Mouse (Mus musculus): ENCODE data around the gene Gpr182. TPM values are rescaled to one million over a fixed set of nuclear protein-coding genes. Genes with fewer than 3 reads are reported as not detected.
"Not testable (repeated sequence)": the region's sequence is repeated elsewhere in the genome, so short reads cannot be mapped to it uniquely, and the experiment has no call there.

The Gpr182 gene
- polyA plus RNA-seq (2012; rRNA removed), result 1.2 and 1.8 TPM in 2 replicates

DNA sequence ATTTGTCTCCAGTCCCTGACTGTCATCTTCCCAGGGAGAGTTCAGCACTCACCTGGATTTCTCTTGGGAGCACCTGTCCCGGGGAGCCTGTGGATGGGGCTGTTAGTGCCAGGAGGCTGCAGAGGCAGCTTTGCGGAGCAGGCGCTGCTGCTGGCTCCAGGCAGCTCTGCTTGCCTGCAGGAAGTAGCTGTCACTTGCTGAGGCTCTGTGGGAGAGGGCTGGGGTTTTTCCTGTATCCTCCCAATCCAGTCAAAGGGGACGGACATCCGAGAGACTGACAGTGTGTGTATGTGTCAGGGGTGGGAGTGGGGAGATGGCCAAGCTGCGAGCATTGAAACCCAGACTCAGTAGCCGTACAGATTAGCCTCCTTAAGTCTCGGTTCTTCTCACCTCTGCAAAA, at the start of gene Gpr182:
Gpr182 (minus strand) TSS at position 185 of the 400 bp plus-strand sequence.
- DNase-seq (ENCODE audit: low spot score), result no peak

DNA sequence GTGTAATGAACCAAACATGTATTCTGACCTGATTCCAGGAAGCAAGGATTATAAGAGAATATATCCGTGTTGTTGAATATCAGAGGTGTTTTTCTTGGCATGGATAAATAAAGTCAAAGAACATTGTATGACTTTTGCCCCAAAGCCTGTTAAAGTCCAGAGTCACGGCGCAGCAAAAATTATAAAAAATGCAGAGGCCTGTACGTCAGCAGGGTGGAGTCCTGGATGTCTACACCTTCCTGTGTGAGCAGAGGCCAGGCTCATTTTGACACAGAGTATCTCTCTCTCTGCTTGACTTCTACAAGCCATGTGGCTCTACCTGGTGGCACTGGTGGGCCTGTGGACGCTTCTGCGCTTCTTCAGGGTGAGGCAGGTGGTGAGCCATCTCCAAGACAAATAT, 49.4 kb upstream of the Gpr182 start, which contains the start of gene Rdh16:
Rdh16 (plus strand) TSS at position 262 of the 400 bp plus-strand sequence.
- DNase-seq (ENCODE audit: low spot score), result no peak

DNA sequence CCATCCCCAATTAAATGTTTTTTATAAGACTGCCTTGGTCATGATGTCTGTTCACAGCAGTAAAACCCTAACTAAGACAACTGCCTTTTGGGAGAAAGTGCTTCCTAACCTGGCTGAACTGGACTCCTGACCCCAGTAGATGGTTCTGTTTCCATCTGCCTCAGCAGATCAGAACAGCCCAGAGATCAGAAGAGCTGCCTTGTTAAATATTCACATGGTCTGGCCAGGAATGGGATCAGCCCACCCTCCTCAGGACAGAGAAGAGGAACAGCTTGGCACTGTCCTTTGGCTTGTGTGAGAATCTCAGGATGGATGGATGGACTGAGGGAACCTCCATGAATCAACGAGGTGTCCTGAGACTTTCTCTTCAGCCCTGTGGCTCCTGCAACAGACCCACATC, 47.8 kb upstream of the Gpr182 start:
- no peak for DNase-seq (ENCODE audit: low spot score)

DNA sequence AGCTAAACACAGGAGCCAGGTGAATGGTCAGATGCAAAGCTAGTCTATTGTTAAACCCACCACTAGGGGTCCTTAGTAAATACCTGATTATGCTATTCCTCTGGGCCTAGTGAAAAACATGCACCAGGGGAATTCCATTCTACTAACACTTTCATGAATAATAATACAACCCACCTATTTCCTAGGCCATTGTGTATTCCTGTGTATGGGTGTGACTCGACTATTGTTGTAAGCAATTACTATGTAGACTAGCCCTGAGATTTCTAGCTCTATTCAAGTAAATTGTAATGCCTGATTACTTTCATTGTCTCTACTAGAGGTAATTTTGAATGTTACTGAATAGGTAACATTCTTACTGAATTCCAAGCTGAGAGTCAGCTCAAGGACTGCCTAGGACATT, 33.9 kb upstream of the Gpr182 start:
- not testable (repeated sequence) for DNase-seq (ENCODE audit: low spot score)

DNA sequence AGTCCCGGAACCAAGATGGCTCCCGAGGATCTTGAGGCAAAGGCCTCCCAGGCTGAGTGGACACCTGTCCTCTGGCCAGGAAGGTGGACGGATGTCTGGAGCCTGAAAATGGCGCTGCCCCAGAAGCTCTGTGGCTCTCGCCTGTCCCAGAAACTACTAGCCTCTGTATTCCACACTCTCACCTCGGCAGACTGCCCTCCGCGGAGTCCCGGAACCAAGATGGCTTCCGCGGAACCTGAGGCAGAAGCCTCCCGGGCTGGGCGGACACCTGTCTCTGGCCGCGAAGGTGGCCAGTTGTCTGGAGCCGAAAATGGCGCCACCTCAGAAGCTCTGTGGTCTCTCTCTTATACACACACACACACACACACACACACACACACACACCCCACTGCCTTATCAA, 30.8 kb upstream of the Gpr182 start:
- DNase-seq (ENCODE audit: low spot score), result not testable (repeated sequence)

DNA sequence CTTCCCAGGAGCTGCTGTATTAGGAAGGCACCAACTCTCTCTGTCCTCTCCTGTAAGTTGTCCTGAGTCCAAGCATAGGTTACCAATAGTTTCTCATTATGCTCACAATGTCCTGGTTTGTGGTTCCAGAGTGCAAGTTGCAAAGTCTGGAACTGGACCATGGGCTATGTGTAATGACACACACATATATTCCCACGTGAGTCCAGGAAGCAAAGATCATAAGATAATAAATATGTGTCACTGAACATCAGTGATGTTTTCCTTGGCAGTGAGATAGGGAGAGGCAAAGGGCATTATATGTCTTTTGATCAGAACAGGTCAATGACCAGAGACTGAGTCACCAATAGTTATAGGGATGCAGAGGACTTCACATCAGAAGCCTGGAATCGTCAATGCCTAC, 24.5 kb upstream of the Gpr182 start, which contains the start of gene Rdh9:
Rdh9 (plus strand) TSS at position 376 of the 400 bp plus-strand sequence.
- DNase-seq (ENCODE audit: low spot score), result no peak

DNA sequence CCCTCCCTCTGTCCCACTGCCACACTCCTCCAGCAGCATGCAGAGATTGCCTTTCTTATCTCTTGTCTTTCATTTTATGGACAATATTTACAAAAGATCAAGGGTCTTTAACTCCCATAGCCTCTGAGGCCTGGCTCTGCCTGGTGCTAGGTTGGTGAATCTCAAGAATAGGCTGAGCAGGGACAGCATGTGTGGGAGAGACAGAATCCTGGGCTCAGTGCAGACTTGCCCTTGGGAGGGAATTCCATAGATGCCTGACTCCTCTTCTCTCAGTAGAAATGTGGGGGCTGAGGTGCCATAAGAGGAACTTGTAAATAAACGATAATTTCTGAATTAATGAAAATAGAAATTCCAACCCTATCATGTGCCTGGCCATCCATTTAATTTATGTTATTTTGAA, 15.0 kb upstream of the Gpr182 start:
- no peak for DNase-seq (ENCODE audit: low spot score)

DNA sequence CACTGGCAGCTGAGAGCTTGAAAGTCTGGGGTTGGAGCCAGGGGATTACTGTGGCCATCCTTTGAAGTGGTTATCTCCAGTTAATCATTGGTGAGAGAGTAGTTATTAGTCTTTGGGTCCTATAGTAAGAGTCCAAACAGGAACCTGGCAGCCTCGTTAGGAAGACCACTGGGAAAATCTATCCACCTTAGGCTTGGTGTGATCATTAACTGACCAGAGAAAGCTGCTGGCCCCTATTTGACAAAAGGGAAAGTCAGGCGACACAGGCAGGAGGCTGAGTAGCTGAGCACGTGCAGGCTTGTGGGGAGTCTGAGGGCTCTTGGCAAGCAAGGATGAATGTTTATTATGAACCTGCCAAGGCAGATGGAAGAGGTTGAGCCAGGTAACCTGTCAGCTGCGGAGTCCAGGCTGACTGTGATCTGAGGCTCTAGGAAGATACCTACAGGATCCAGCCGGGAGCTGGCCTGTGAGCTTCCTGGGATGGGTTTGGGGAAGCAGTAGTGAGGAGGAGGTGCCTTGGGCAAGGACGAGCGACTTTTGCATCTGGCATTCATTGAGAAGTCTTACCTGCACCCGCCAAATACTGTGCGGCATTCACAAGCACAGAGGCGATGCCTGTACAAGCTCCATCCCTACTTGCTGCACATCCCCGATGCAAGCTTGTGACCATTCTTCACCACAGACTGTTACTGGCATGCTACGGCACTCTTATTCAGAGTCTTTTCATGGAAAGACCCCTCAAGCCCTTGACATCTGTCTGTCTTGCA, 12.6 kb upstream of the Gpr182 start:
- no peak for DNase-seq (ENCODE audit: low spot score)

DNA sequence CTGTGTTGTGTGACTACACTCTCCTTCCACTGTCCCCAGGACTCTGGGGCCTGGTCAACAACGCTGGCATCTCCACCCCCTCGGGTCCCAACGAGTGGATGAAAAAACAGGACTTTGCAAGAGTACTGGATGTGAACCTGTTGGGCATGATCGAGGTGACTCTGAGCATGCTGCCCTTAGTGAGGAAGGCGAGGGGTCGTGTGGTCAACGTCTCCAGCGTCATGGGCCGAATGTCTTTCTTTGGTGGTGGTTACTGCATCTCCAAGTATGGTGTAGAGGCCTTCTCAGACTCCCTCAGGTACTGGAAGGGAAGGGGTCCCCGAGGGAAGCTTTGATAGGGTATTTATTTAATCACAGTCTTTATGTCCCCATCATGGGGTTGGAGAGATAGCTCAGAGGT, 11.4 kb upstream of the Gpr182 start:
- not testable (repeated sequence) for DNase-seq (ENCODE audit: low spot score)

DNA sequence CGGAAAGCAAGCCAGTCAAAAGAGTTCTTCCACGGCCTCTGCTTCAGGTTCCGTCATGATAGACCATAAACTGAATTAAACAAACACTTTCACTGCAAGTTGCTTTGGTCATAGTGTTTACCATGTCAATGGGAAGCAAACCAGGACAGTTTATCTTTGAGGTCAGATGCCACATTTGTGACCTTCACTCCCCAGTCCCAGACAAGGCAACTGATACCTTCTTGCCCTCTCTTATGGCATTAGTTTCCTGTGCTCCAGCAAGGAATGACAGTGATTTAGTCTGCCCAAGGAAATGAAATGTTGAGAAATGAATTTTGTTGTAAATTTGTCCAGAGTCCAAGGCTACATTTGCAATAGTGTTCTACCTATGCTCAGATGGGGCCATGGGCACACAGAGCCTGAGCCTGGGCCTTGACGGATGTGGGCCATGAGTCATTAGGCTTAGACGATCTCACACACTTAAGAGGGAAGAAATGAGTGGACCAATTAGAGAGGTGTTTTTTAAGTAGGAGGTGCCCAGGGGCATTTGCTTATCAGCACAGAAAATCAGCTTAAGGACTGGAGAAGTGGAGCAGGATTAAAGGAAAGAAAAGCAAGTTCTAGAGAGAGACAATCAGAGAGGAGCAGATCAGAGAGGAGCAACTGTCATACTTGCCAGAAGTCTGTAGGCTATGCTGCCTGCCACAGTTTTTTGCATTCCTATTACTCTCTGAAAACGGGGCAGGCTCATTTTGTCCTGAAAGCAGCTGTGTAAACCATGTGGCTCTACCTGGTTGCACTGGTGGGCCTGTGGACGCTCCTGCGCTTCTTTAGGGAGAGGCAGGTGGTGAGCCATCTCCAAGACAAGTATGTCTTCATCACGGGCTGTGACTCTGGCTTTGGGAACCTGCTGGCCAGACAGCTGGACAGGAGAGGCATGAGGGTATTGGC, 7.9 kb upstream of the Gpr182 start, which contains the start of the genes Rdh1 and Rdh16f1:
Rdh1 (plus strand) TSS at position 541 of the 930 bp plus-strand sequence.
Rdh16f1 (plus strand) TSS at position 607 of the 930 bp plus-strand sequence.
- no peak for DNase-seq (ENCODE audit: low spot score)

DNA sequence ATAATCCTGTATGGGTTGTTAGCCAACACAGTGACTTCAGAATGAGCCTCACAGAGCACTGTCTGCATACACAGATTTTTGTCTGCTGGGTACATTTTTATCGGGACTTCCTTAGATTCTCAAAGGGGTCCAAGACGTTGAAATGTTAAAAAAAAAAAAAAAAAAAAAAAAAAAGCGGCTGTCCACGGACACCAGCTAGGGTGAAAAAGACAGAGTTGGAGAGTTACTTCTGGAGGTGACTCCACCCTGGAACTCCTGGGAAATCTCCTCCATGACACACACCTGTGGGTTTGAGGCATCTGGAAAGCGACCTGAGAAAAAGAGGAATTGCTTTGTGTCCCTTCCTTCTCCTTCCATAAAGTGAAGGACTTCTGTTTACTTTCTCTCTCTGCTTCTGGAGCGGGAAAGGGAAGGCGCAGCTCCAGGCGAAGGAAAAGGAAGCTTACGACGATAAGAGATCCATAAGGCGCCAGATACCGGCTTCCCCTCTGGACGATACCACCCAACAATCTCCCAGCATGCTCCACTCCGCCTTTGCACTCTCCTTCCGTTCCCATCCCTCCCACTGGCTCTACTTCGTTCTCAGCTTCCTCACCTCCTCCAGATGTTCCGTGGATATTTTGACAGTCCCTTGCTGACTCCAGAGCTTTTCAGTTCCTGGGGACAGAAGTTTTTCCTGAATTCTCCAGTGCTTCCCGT, 4.4 kb upstream of the Gpr182 start:
- DNase-seq (ENCODE audit: low spot score), result peak; percentile 10

DNA sequence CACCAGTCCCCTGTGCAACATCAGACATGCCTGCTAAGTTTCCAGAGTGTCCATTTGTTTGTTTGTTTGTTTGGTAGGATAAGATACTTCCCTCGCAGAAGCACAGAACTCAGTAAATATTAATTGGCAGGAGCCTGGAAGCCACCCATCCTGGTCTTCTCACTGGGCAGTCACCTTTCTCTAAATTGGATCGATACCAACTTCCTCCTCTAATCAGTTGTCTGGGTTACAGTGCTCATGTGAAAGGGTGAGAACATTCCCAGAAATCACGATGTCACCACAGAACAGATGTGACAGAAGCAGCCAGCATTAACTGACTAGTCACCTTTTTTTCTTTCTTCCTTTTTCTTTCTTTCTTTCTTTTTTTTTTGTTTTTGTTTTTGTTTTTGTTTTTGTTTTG, 3.7 kb upstream of the Gpr182 start:
- no peak for DNase-seq (ENCODE audit: low spot score)

DNA sequence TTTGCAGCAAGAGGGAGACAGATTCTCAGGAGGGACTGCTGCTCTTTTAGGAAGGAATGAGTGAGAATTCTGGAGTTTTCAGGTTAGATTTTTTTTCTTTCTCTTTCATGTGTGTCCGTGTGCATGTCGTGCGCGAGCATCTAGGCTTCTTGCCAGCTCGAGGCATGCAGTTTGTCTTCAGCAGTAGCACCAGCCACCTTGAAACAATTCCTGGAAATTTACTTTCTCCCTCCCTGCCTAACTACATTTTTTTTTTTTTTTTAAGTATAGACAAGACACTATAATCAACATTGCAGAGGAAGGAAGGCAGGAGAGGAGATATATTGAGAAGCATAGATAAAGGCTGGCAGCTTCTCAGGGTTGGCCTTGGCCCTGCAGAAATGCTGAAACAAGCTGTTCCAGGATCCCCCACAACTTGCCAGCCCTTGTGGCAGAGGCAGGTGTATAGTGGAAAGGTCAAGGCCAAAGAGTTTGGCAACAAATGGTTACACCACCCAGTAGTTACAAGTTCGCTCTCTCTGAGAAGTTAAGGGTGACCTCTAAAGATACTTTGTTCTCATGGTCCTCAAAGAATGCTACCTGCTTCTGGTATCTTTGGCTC, 3.1 kb upstream of the Gpr182 start:
- no peak for DNase-seq (ENCODE audit: low spot score)

DNA sequence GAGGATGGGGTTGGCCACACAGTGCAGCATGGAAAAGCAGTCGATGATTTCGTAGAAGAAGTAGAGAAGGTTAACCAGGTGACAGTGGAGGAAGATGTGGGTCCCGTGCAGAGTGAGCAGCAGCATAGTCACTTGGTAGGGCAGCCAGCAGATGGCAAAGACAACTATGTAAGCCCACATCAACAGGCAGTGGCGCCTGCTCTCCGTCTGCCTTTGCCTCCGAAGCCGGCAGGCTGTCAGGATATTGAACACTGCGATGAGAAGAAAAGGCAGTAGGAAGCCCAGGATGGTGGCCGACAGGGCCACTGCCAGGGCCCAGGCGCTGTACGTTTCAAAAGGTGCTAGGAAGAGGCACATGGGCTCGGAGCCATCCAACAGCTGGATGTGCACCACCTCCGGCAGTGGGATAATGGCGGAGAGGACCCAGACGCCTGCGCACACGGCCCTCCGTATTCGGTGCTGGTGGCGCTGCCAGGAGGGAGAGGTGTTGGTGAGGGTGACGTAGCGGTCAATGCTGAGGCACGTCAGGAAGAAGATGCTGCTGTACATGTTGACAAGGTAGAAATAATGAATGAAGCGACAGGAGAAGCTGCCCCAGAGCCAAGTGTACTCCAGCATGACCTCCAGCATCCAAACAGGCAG, 1.3 kb downstream of the Gpr182 start:
- no peak for DNase-seq (ENCODE audit: low spot score)

DNA sequence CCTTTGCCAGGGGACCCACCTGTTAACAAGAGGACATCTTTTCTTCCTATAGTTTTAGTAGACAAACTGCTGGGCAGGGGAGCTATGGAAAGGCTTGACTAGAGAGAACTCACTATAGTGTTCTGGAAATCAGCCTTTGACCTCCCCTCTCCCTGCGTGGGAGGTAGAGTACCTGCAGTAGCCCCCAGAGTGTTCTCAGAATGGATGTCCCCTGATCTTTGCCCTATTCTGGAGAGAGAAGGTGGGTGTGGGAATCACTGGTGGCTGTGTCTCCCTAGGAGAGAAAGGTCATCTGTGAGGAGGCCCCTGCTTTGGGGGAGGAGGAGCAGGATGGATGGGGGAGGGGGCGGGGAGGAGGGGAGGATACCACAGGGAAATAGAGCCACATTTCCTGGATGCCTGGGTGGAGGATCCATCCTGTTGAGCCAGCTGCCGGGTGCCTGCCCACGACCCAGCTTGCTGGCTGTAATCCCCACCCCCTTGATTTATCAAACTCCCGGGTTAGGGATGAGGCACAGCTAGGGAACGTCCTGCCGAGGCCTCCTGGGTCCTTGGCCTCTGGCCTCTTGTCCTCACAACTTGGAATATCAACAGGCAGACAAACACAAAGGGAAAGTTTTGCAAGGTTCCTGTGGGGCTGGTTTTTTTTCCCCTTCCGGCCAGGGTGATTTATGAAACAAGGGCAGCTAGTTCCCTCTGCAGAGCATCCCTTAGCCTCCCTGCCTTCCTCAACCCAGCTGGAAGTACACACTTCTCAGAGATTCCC, 2.5 kb downstream of the Gpr182 start:
- no peak for DNase-seq (ENCODE audit: low spot score)

DNA sequence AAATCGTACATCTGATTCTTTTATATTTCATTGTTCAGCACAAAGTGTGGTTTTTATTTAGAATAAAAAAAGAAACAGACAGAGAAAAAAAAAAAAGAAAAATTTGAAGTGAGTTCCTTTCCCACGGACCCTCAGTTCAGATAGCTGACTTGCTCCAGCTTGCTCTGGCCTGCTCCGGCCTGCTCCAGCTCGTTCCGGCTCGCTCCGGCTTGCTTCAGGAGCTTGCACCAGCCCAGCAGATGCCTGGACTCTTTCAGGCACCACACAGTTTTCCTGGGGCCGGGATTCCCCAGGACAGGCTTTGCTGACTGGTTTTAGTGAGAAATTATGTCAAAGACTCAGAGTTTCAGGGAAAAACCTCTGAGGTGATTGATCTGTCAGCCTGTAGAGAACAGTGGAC, 4.3 kb downstream of the Gpr182 start:
- DNase-seq (ENCODE audit: low spot score), result no peak

DNA sequence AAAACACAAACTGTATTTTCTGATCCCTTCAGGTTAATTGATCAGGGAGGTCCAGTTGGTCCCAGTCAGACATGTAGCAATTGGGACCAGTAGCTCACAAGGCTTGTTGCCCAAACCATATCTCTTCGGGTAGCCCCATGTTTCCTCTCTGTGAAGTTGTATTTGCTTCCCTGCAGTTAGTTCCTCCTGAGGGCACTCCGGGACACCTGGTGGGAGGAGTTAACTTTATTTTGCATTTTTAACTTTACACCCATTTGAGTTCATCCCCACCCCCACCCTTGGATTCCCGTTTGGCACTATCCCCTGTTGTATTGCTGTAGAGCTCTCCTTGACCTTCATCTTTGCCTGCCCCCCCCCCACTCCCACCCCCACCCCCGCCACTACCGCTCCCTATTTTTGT, 5.6 kb downstream of the Gpr182 start:
- DNase-seq (ENCODE audit: low spot score), result no peak

DNA sequence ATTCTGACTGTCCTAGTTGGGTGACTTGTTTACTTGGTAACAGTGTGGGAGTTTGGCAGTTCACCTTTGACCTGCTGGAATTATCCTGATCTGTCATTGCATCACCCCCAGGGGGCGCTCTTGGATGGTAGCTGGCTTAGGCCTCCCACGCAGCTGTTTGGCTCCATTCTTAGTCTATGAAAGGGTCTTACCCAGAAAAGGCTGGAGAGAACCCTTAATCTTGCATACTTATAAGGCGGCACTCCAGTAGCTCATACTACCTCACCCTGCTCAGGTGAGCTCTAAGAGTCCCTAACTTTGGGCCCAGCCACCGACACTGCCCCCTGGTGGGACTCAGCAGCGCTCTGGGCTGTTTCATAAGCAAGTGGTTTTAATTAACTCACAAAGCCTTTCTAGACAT, 6.9 kb downstream of the Gpr182 start:
- no peak for DNase-seq (ENCODE audit: low spot score)

DNA sequence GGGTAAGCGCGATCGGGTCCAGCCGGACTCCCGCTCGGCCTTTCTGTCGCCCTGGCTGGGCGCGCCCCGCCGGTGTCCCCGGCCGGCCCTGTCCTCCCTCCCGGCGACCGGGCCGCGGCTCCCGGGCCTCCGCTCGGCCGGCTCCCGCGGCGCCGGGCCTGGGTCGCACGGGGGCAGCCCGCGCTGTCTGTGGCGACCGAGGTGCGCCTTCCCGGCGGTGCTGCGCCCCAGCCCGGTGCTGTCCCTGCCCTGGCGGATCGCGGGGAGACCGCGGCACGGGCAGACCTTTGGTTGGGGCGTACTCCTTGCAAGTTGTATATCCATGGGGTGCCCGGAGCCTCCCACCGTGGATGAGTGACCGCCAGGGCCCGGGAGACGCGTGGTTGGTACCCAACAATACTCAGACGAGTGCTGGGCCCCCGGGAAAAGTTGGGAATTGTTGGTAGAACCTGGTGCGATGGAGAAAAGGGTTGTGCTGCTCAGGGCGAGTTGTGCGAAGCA, 11.8 kb downstream of the Gpr182 start:
- DNase-seq (ENCODE audit: low spot score), result peak; percentile 58

DNA sequence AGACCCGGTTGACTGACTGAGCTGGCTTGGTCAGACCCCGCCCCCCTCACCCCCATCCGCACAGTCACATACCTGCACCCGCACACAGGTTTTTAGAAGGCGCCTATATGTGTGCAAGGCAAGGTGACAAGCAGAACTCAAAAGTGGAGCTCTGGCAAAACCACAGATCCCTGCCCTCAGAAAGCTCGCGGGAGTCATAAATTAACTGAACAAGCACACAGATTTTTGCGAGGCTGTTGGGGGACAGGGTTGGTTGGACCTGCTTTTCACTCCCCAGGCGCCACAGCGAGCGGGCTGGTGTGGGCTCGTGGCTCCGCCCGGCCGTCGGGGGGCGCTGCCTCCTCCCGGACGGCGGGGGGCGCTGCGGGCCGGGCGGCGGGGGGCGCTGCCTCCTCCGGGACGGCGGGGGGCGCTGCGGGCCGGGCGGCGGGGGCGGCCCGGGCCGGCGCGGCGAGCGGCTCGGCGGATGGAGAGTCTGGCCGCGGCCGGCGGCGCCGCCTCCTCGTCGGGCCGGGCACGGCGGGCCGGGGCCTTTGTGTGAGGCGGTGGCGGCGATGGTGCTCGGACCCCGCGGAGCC, 12.4 kb downstream of the Gpr182 start, which contains the start of gene Zbtb39:
Zbtb39 (plus strand) TSS at position 456 of the 578 bp plus-strand sequence.
- peak; percentile 87 for DNase-seq (ENCODE audit: low spot score)

Measured in urinary bladder, adult 2 months (tissue).